ENCODE assay signal across 9 mouse cellular contexts in genomic region chr13:38342598-38342997, GRCm38 (mm10). TPM values are rescaled to one million over a fixed set of nuclear protein-coding genes. Genes with fewer than 3 reads are reported as not detected.
DNase-seq lines count a peak whose midpoint lies in the region; ATAC-seq and TF ChIP-seq lines count a peak whose summit lies in the region.
"Had no signal": no experiment of that assay in that cellular context is flagged by ENCODE, and none has a peak within 500 bp of the region (broad histone marks: within the 10 kb centered on the region; RNA-seq: fewer than 3 reads in every experiment).

No protein-coding gene starts in this region.

- TF ChIP-seq CTCF in cortical plate, adult 2 months (IDR thresholded peaks at IDR 0.05; ENCODE audit: extremely low read depth, insufficient read depth, low read length): peak; percentile 48

- no peak for TF ChIP-seq POLR2A in cortical plate, adult 2 months (IDR thresholded peaks at IDR 0.05; ENCODE audit: extremely low read depth, insufficient read depth, low read length)

- no peaks in the 10 kb centered on the region for H3K36me3 ChIP-seq in neural tube, embryonic 15.5 days
- H3K36me3 ChIP-seq in lung, embryonic 15.5 days: no peaks in the 10 kb centered on the region

- H3K27ac ChIP-seq in neural tube, embryonic 15.5 days (replicated peaks): no peak overlapping the region
- H3K27ac ChIP-seq in cortical plate, adult 2 months (ENCODE audit: insufficient read depth, low read length): no peak overlapping the region
- no peak overlapping the region for H3K27ac ChIP-seq in lung, embryonic 15.5 days

- H3K9me3 ChIP-seq in neural tube, embryonic 15.5 days (replicated peaks): no peaks in the 10 kb centered on the region
- no peaks in the 10 kb centered on the region for H3K9me3 ChIP-seq in lung, embryonic 15.5 days

- H3K4me1 ChIP-seq in neural tube, embryonic 15.5 days: peaks cover 30% of the 10 kb centered on the region
- 0 out of 2 replicates have a peak, but pooled peaks cover 1% of the 10 kb centered on the region for H3K4me1 ChIP-seq in cortical plate, adult 2 months (ENCODE audit: control insufficient read depth, insufficient read depth, low read length)
- peaks cover 30% of the 10 kb centered on the region for H3K4me1 ChIP-seq in lung, embryonic 15.5 days

- no peak for ATAC-seq in neural tube, embryonic 15.5 days (ENCODE audit: low FRiP score)
- 0 out of 2 replicates have a peak, but pooled peaks have one; percentile 8 for ATAC-seq in lung, embryonic 15.5 days (ENCODE audit: borderline replicate concordance, extremely low read depth, low FRiP score, low TSS enrichment)

- peak; percentile 14 to 42 for DNase-seq in cerebellum, adult 18-20 months
- no peak for DNase-seq in cerebellum, adult 11-12 months
- peak; percentile 58 for DNase-seq in neural tube, embryonic 10.5 days (ENCODE audit: extremely low spot score, low spot score)
- peak; percentile 77 to 82 for DNase-seq in heart, postnatal 36 days
- DNase-seq in testis, postnatal 10 days (ENCODE audit: low spot score): peak; percentile 87

- 37% methylated on average over 7 of the region's 7 CpGs for WGBS in neural tube, embryonic 15.5 days
- 22% methylated on average over 7 of the region's 7 CpGs for whole genome bisulfite sequencing in lung, embryonic 15.5 days

- intact Hi-C loops in heart, postnatal 36 days (cut with DNase I): loop anchor here (1.0 to 10.0 kb wide), 5 partner anchors 96 to 278 kb away; partner anchors contain the start of gene Txndc5

- no peak overlapping the region for H3K4me2 ChIP-seq in neural tube, embryonic 15.5 days
- no peak overlapping the region for H3K4me2 ChIP-seq in lung, embryonic 15.5 days

- H3K4me3 ChIP-seq in neural tube, embryonic 15.5 days (replicated peaks): no peak overlapping the region
- H3K4me3 ChIP-seq in cortical plate, adult 2 months (ENCODE audit: insufficient read depth, low read length): no peak overlapping the region
- H3K4me3 ChIP-seq in lung, embryonic 15.5 days: no peak overlapping the region

- H3K9ac ChIP-seq in neural tube, embryonic 15.5 days (replicated peaks): no peak overlapping the region
- H3K9ac ChIP-seq in lung, embryonic 15.5 days: no peak overlapping the region

- H3K27me3 ChIP-seq in neural tube, embryonic 15.5 days (replicated peaks): peaks cover 39% of the 10 kb centered on the region
- H3K27me3 ChIP-seq in lung, embryonic 15.5 days: peaks cover 41% of the 10 kb centered on the region

RNA-seq across cellular contexts. Expression of gene Bmp6, which starts 2.3 kb away (rescaled TPM):
- polyA plus RNA-seq in neural tube, embryonic 15.5 days (2015; fragmentation: Nextera tagmentation; extraction: Ambion mirVana): 2.5 and 3.1 TPM in 2 replicates
- polyA plus RNA-seq in cortical plate, adult 2 months (2012; rRNA removed): 5.8 and 7.0 TPM in 2 replicates
- total RNA-seq in heart, postnatal 36 days (2021): 10 to 100 TPM; 21.7 to 34.0 TPM
- 1.1 and 1.2 TPM in 2 replicates for polyA plus RNA-seq in lung, embryonic 15.5 days (2015; fragmentation: Nextera tagmentation; extraction: Ambion mirVana)
- polyA plus RNA-seq: C2C12 had no signal
